Mouse (Mus musculus): ENCODE data around the gene Tpp1. TPM values are rescaled to one million over a fixed set of nuclear protein-coding genes. Genes with fewer than 3 reads are reported as not detected.

Gene Tpp1
- 133 TPM for polyA plus RNA-seq (2017; shearing (Covaris generic))

GRCm38 (mm10) chr7:105751491-105752433 lies at the start of gene Tpp1:
TSS of gene Tpp1 (minus strand) at chr7:105752235.

GRCm38 (mm10) chr7:105787285-105788140 lies 35.5 kb upstream of the Tpp1 start, which contains the start of gene Dchs1:
TSS of gene Dchs1 (minus strand) at chr7:105787654.

DNA sequence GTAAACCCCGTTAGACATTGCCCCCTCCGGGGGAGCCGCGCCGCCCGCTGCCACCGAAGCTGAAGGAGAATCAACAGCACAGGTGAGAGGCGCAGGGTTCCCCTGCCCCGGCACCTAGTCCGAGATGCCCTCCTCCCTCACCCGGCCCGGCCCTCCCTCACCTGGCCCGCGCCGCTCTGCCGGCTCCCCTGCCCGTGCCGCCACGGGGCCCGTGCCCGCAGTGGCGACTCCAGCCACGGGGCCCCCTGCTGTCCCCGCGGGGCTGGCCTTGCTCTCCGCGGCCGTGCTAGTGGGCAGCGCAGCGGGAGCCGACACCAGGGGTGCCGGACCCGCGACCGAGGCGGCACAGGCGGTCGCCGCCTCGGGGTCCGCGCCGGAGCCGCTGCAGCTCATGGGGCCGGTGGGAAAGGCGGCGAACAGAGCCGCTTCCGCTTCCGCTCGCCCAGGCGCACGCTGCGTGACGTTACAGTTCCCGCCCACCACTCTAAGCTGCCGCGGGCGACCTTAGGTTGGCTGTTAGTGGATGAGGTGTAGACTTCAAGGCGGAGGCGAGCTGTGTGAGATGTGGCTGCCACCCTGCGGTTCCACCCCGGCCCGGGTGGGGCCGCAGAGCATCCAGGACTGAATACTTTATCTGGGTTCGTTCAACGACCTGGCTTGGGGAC lies 8.0 kb downstream of the Tpp1 start, which contains the start of gene Taf10:
Gene Taf10, minus strand, starts transcription at position 436 of the 665 bp plus-strand sequence.

GRCm38 (mm10) chr7:105736911-105737521 lies 15.0 kb downstream of the Tpp1 start, which contains the start of gene Rrp8:
TSS of gene Rrp8 (minus strand) at chr7:105737385.

GRCm38 (mm10) chr7:105736264-105736901 lies 15.7 kb downstream of the Tpp1 start, which contains the start of gene Ilk:
TSS of gene Ilk (plus strand) at chr7:105736592.

Other genes starting within 250 kb of the Tpp1 start
- 47.9 TPM for gene Smpd1, start 197.9 kb downstream of the Tpp1 start, polyA plus RNA-seq (2017; shearing (Covaris generic))
- gene Apbb1, start 170.6 kb downstream of the Tpp1 start, polyA plus RNA-seq (2017; shearing (Covaris generic)): 5.6 TPM
- gene Hpx, start 152.1 kb downstream of the Tpp1 start, polyA plus RNA-seq (2017; shearing (Covaris generic)): not detected
- 2.1 TPM for gene Trim3, start 118.7 kb downstream of the Tpp1 start, polyA plus RNA-seq (2017; shearing (Covaris generic))
- gene Timm10b, start 112.2 kb downstream of the Tpp1 start, polyA plus RNA-seq (2017; shearing (Covaris generic)): 255 TPM
- gene Arfip2, start 111.8 kb downstream of the Tpp1 start, polyA plus RNA-seq (2017; shearing (Covaris generic)): 35.3 TPM
- gene Gm45799, start 111.7 kb downstream of the Tpp1 start, polyA plus RNA-seq (2017; shearing (Covaris generic)): 14.3 TPM
- 3.3 TPM for gene Dnhd1, start 101.4 kb downstream of the Tpp1 start, polyA plus RNA-seq (2017; shearing (Covaris generic))
- gene Ilk, start 15.6 kb downstream of the Tpp1 start, polyA plus RNA-seq (2017; shearing (Covaris generic)): 244 TPM
- gene Rrp8, start 14.8 kb downstream of the Tpp1 start, polyA plus RNA-seq (2017; shearing (Covaris generic)): 48.8 TPM
- 18.8 TPM for gene Taf10, start 7.9 kb downstream of the Tpp1 start, polyA plus RNA-seq (2017; shearing (Covaris generic))
- not detected for gene Dchs1, start 35.4 kb upstream of the Tpp1 start, polyA plus RNA-seq (2017; shearing (Covaris generic))
- gene Mrpl17, start 58.9 kb upstream of the Tpp1 start, polyA plus RNA-seq (2017; shearing (Covaris generic)): 159 TPM
- 252 TPM for gene Gm4070, start 201.7 kb upstream of the Tpp1 start, polyA plus RNA-seq (2017; shearing (Covaris generic))